Mouse (Mus musculus) frontal cortex, adult (tissue): ENCODE measurements at regions not wholly inside any gene's neighbourhood (a gene's known extent, or its start where the extent isn't known, plus 50 kb on each side); places are given as distances from the start of the nearest gene placed in this dataset.
A peak's percentile ranks its signal among the peaks of the same experiment; 100 is the strongest.

Experiments
- ATAC-seq: cut with Nextera tagmentation; 2 replicates; pipeline ENCODE4 v1.9.2; 2017; ENCODE audit warnings: mild to moderate bottlenecking, moderate library complexity, mixed read lengths; ENCODE audit not compliant: low TSS enrichment

GRCm38 (mm10) chr2:131739022-131739421 is 120.5 kb downstream of the Erv3 start:
- ATAC-seq = no peak

- ATAC-seq = no peak
Measured at GRCm38 (mm10) chr2:131734740-131735378, 124.7 kb downstream of the Erv3 start.

- ATAC-seq = no peak
Measured at GRCm38 (mm10) chr2:131726533-131726932, 133.0 kb downstream of the Erv3 start.

- no peak for ATAC-seq
Measured at GRCm38 (mm10) chr2:131721631-131722545, 137.7 kb downstream of the Erv3 start.

GRCm38 (mm10) chr2:131717561-131717960 is 142.0 kb downstream of the Erv3 start:
- no peak for ATAC-seq

- peak; percentile 65 for ATAC-seq
Measured at GRCm38 (mm10) chr2:131716841-131717240, 142.7 kb downstream of the Erv3 start.

- no peak for ATAC-seq
Measured at GRCm38 (mm10) chr2:131715381-131715780, 144.2 kb downstream of the Erv3 start.

- no peak for ATAC-seq
Measured at GRCm38 (mm10) chr2:131711886-131712285, 147.7 kb downstream of the Erv3 start.

- no peak for ATAC-seq
Measured at GRCm38 (mm10) chr2:131706565-131706964, 144.5 kb upstream of the Adra1d start.

GRCm38 (mm10) chr2:131704406-131704805 is 142.3 kb upstream of the Adra1d start:
- ATAC-seq = no peak

GRCm38 (mm10) chr2:131702146-131702545 is 140.1 kb upstream of the Adra1d start:
- peak; percentile 54 for ATAC-seq

GRCm38 (mm10) chr2:131699798-131700197 is 137.7 kb upstream of the Adra1d start:
- ATAC-seq = no peak

- 0 out of 2 replicates have a peak, but pooled peaks have one; percentile 20 for ATAC-seq
Measured at GRCm38 (mm10) chr2:131698008-131698965, 136.2 kb upstream of the Adra1d start.

- ATAC-seq = peak; percentile 14; the same call in 1 of the 2 replicates
Measured at GRCm38 (mm10) chr2:131696307-131696706, 134.2 kb upstream of the Adra1d start.

- no peak for ATAC-seq
Measured at GRCm38 (mm10) chr2:131689996-131690395, 127.9 kb upstream of the Adra1d start.

GRCm38 (mm10) chr2:131688282-131688681 is 126.2 kb upstream of the Adra1d start:
- ATAC-seq = peak; percentile 87

- no peak for ATAC-seq
Measured at GRCm38 (mm10) chr2:131687449-131687848, 125.4 kb upstream of the Adra1d start.

GRCm38 (mm10) chr2:131686748-131687147 is 124.7 kb upstream of the Adra1d start:
- peak; percentile 76 for ATAC-seq

- ATAC-seq = no peak
Measured at GRCm38 (mm10) chr2:131685326-131685725, 123.2 kb upstream of the Adra1d start.

- no peak for ATAC-seq
Measured at GRCm38 (mm10) chr2:131683734-131684133, 121.7 kb upstream of the Adra1d start.

- no peak for ATAC-seq
Measured at GRCm38 (mm10) chr2:131678484-131678883, 116.4 kb upstream of the Adra1d start.

- ATAC-seq = no peak
Measured at GRCm38 (mm10) chr2:131676736-131677135, 114.7 kb upstream of the Adra1d start.
